Mouse (Mus musculus) CD4-positive, CD25-positive, alpha-beta regulatory T cell (primary cell): ENCODE results near the gene Nlrp4e. TPM values are rescaled to one million over a fixed set of nuclear protein-coding genes. Genes with fewer than 3 reads are reported as not detected.

Experiments used
- polyA plus RNA-seq: library from polyadenylated mRNA; unstranded; fragments of 100-300 nt; shearing (Covaris generic); gene quantifications from one replicate; pipeline ENCODE4 v1.2.1, GENCODE M21; 2017

Nlrp4e gene
- not detected for polyA plus RNA-seq

DNA sequence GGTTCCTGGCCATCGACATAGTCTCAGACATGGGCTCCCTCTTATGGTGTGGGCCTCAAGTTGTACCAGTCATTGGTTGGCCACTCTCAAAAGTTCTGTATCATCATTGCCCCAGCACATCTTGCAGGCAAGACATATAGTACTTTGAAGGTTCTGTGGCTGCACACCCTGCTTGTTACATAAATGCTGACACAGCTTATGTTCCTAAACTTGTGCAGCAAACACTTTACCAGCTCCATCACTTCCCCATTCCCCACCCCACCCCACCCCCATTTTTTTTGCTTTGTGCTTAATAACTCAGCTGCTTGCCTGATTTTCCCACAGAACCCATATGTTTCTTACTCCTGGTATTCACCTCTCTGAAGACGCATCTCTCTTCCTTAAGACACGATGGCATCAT, at the start of gene Nlrp4e:
Nlrp4e (plus strand) TSS at position 301 of the 400 bp plus-strand sequence.

GRCm38 (mm10) chr7:23251582-23251981, 49.4 kb upstream of the Nlrp4e start, which contains the start of gene Vmn1r166:
Vmn1r166 (minus strand) TSS chr7:23251682.

DNA sequence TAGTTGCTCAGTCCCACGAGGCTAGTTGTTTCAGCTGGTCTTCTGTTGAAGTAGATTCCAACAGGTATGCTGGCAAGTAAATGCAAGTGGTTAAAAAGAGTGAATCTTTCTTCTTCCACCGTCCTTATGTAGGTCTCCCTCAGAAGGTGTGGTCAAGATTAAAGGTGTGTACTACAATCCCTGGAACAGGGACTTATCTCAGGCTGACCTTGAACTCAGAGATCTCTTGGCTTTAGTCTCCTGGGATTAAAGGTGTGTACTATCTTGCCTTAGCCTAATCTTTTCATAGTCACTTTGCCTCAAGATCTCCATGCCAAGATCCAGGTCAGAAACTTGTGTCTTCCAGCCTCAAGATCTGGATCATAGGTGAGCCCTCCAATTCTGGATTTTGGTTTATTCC, 22.2 kb upstream of the Nlrp4e start, which contains the start of gene Gm6902:
Gm6902 (minus strand) TSS at position 101 of the 400 bp plus-strand sequence.

DNA sequence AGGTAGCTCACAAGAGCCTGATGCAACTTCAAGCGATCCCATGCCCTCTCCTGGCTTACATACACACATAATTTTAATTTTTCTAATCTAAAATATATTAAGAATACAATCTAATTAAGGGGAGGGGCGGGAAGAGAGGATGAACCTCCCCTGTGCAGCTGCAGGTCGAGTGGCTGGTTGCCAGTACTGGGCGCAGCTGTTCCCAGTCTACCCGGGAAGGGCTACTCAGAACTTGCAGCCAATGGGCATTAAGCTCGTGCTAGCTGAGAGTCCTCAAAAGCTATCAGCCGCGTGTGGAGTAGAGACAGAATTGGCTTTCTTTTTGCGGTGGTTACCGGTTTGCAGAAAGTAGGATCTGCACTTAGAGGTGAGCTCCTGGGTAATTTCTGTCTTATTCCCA, 84.6 kb downstream of the Nlrp4e start, which contains the start of gene Nlrp5:
Nlrp5 (plus strand) TSS at position 301 of the 400 bp plus-strand sequence.

Other genes with a start within 250 kb of the Nlrp4e start
- gene Vmn1r163, start 245.7 kb upstream of the Nlrp4e start, polyA plus RNA-seq = 0.35 TPM
- gene Gm8720, start 233.7 kb upstream of the Nlrp4e start, polyA plus RNA-seq = not detected
- gene Gm10662, start 156.7 kb upstream of the Nlrp4e start, polyA plus RNA-seq = 0.10 TPM
- not detected for gene Vmn1r165, start 83.9 kb upstream of the Nlrp4e start, polyA plus RNA-seq
- gene Vmn1r166, start 49.5 kb upstream of the Nlrp4e start, polyA plus RNA-seq = not detected
- gene Gm6902, start 22.3 kb upstream of the Nlrp4e start, polyA plus RNA-seq = not detected
- not detected for gene Nlrp5, start 84.7 kb downstream of the Nlrp4e start, polyA plus RNA-seq
- not detected for gene Vmn1r167, start 206.0 kb downstream of the Nlrp4e start, polyA plus RNA-seq
- not detected for gene Vmn1r168, start 238.5 kb downstream of the Nlrp4e start, polyA plus RNA-seq